Mouse (Mus musculus): ENCODE measurements at regions not wholly inside any gene's neighbourhood (a gene's known extent, or its start where the extent isn't known, plus 50 kb on each side); places are given as distances from the start of the nearest gene placed in this dataset.
A peak's percentile ranks its signal among the peaks of the same experiment; 100 is the strongest.

DNA sequence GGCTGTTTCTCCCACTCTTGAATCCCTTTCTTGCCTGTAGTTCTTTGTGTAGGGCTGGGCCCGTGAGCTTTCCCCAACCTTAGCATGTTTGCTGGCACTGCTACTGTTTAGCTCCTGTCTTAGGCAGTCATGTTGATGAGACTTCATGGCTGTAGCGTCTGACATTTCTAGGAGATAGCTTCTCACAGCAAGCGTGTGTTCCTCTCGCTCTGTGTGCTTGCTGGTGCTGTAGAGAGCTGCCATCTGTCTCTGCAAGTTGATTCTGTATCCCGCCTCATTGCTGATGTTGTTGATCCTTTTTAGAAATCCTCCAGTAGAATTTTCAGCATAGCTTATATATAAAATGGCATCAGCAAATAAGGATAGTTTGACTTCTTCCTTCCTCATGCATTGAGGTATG is 116.0 kb upstream of the Irx3 start:
- H3K4me3 ChIP-seq: no peak overlapping the region
- 78% methylated on average over 5 of the region's 5 CpGs for WGBS
- no peaks in the 10 kb centered on the region for H3K4me1 ChIP-seq
- H3K9me3 ChIP-seq: no peaks in the 10 kb centered on the region
- H3K27me3 ChIP-seq: no peaks in the 10 kb centered on the region
- no peak overlapping the region for H3K9ac ChIP-seq
- H3K36me3 ChIP-seq: no peaks in the 10 kb centered on the region
- no peak overlapping the region for H3K4me2 ChIP-seq
- no peak for ATAC-seq (ENCODE audit: borderline replicate concordance, extremely low read depth, low FRiP score, low TSS enrichment)
- no peak overlapping the region for H3K27ac ChIP-seq

DNA sequence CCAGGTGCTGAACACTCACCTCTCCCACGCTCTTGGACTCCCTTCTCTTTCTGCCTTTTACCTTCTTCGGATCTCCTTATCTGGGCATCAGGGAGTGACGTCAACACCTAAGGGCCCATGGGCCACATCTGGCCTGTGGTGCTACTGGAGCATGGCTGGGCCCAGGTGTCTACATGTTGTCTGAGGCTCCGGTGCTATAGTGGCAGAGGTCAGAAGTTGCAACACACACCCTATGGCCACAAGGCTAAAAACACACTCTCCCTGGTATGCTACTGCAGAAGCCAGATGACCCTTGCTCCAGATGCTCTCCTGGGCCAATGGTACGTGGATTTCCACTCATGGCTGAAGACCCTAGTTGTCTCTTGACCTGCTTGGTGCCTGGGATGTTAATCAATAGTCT is 112.1 kb upstream of the Irx3 start:
- H3K27ac ChIP-seq: no peak overlapping the region
- peaks cover 14% of the 10 kb centered on the region for H3K4me1 ChIP-seq
- H3K4me3 ChIP-seq: no peak overlapping the region
- H3K36me3 ChIP-seq: no peaks in the 10 kb centered on the region
- H3K27me3 ChIP-seq: peaks cover 3% of the 10 kb centered on the region; the same call in 1 of the 2 replicates
- no peaks in the 10 kb centered on the region for H3K9me3 ChIP-seq
- WGBS: 74% methylated on average over 5 of the region's 5 CpGs
- no peak overlapping the region for H3K9ac ChIP-seq
- no peak for ATAC-seq (ENCODE audit: borderline replicate concordance, extremely low read depth, low FRiP score, low TSS enrichment)
- H3K4me2 ChIP-seq: no peak overlapping the region

DNA sequence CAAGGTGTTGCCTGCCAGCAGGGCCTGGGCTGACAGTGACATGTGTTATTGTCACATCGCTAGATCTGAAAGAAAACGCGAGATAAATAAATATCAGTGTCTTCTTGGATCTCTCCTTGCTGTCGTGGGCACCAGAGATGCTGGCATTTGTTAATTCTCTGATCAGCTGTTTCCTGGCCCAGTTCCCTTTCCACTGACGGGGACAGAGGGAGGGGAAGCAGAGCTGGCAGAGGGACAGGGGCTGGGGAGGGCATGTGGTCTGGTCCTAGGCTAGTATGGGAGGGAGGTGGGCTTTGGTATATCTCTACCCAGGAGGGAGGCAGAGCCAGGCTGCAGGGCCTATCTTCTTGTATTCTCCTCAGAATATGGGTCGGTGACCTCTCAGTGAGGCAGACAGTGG is 111.3 kb upstream of the Irx3 start:
- Histone ChIP-seq H3K36me3 (no peaks in the 10 kb centered on the region), H3K27me3 (peaks cover 3% of the 10 kb centered on the region; the same call in 1 of the 2 replicates), H3K4me3 (no peak overlapping the region), H3K4me2 (no peak overlapping the region), H3K9ac (no peak overlapping the region), H3K4me1 (peaks cover 17% of the 10 kb centered on the region), H3K9me3 (no peaks in the 10 kb centered on the region), H3K27ac (no peak overlapping the region)
- ATAC-seq (ENCODE audit: borderline replicate concordance, extremely low read depth, low FRiP score, low TSS enrichment): no peak
- 41% methylated on average over 6 of the region's 6 CpGs for WGBS

DNA sequence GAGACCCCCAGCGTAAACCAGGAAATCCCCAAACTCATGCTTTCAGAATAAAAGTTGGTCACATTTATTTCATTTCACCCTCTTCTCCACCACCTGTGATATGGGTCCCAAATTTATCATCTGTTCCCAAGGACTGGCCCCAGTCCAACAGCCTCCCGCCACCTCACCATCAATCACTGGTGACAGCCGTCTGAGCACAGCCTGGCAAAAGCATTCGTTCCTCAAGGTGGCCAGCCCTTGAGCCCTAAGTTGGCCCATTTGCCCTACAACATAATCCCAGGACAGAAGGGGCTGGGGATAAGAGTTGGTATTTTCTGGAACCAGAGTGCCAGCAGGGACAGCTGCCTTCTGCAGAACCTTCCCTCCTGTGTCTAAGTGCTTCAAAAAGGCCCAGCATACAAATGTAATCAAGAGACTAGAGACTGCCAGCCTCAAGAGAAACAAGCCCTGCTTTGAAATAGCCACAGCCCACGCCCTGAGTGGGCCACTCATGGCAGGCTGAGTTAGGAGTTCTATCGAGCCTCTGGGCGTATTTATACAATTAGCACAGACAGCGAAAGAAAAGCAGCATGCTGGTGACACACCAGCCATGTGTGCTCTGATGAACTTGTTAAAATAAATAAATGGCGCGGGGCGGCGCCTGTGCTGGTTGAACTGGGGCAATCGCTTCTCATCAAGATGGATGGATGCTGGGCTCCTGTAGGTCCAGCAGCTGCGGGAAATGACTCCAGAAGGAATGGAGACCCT is 107.9 kb upstream of the Irx3 start:
- H3K27ac ChIP-seq: no peak overlapping the region

DNA sequence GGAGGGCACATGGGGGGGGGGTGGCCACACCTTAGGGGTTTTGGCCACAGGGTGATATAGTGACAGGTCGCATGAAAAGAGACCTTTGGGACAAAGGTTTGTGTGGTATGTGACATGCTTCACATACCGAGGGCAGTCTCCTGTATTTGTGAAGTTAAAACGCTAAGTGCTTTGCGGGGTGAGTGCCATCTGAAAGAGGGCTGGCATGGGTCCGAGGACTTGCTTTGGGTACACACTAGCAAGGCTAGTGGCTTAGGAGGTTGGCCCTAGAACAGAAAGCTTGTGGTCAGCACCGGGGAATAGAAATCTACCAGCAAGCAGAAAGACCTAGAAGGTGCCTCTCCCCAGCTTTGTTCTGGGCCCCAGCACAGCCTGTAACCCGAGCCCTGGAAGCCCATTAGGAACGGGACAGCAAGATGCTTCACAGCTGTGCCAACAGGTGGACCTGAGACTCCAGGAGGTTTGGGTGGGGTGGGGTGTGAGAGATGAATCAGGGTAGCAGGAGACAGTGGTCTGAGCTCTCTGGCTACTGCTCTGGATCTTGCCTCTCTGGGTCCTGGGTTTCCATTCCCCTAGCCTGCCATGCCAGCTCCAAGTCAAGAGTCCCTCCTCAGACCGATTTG is 107.0 kb upstream of the Irx3 start:
- H3K4me3 ChIP-seq: no peak overlapping the region
- peak overlapping the region; percentile 59 for H3K27ac ChIP-seq
- H3K4me2 ChIP-seq: no peak overlapping the region
- no peak overlapping the region for H3K9ac ChIP-seq
- ATAC-seq (ENCODE audit: borderline replicate concordance, extremely low read depth, low FRiP score, low TSS enrichment): no peak
- peaks cover 32% of the 10 kb centered on the region for H3K4me1 ChIP-seq
- 41% methylated on average over 9 of the region's 9 CpGs for WGBS
- H3K36me3 ChIP-seq: no peaks in the 10 kb centered on the region
- no peaks in the 10 kb centered on the region for H3K9me3 ChIP-seq
- peaks cover 3% of the 10 kb centered on the region; the same call in 1 of the 2 replicates for H3K27me3 ChIP-seq

More for the DNA sequence above, 107.9 kb upstream of the Irx3 start:
- Histone ChIP-seq H3K9me3 (no peaks in the 10 kb centered on the region), H3K27me3 (peaks cover 3% of the 10 kb centered on the region; the same call in 1 of the 2 replicates), H3K4me1 (peaks cover 32% of the 10 kb centered on the region), H3K9ac (no peak overlapping the region), H3K4me3 (no peak overlapping the region), H3K4me2 (no peak overlapping the region), H3K36me3 (no peaks in the 10 kb centered on the region)
- ATAC-seq (ENCODE audit: borderline replicate concordance, extremely low read depth, low FRiP score, low TSS enrichment): no peak
- WGBS: 19% methylated on average over 14 of the region's 14 CpGs

DNA sequence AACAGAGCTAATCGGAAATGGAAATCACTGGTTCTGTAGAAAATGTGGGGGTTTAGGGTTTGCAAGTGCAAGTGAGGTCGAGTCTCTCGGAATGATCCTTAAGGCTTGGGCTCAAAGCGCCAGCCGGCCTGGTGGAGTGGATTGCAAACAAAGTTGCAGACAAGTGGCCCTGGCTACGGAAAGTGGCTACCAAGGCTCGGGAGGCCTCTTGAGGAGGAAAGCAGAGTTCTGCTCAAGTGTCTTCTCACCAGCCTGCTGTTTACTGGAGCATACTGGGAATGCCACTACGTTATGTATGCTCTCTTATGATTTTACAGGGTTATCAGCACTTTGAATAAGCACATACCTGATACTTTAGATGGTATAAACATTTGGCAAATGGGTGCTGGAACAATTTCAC is 105.3 kb upstream of the Irx3 start:
- WGBS: 47% methylated on average over 8 of the region's 8 CpGs
- Histone ChIP-seq H3K27ac (peak overlapping the region; percentile 62), H3K36me3 (no peaks in the 10 kb centered on the region), H3K4me3 (no peak overlapping the region), H3K9me3 (no peaks in the 10 kb centered on the region), H3K9ac (no peak overlapping the region), H3K27me3 (peaks cover 3% of the 10 kb centered on the region; the same call in 1 of the 2 replicates), H3K4me1 (peaks cover 32% of the 10 kb centered on the region), H3K4me2 (peak overlapping the region; percentile 18; the same call in 1 of the 2 replicates)
- ATAC-seq (ENCODE audit: borderline replicate concordance, extremely low read depth, low FRiP score, low TSS enrichment): peak; percentile 23; the same call in 1 of the 2 replicates

DNA sequence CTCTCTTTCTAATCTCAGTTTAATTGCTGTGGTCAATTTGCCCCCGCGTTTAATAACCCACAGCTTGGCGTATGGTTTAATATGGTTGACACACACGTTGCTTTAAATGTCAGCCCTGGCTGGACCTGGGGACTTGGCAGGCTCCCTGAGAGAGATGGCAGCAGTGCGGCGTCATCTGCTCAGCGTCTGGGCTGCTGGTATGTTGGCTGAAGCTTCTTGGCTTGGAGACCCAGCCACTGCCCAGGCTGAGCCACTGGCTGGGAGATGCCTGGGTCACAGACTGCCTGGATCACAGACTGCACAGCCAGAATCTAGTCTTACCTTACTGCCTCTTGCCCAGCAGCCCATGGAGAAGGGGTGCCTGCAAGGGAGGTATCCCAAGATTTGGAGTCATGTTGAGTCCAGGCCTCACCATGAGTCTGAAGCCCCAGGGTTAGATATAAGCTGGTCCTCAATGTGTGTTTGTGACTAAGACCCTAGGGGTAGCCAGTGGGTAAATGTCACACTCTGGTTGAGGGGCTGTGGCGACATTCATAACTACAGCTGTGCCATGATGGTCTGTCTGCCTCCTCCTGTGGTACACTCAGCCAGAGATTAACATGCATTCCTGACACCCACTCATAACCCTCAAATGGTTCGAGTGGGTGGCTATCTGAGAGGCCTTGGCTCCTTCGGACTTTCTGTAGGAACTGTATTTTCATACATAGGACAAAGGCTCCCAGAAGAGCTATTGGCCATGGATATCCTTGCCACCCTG is 99.8 kb upstream of the Irx3 start:
- 66% methylated on average over 10 of the region's 10 CpGs for WGBS
- H3K4me1 ChIP-seq: peaks cover 19% of the 10 kb centered on the region
- no peak for ATAC-seq (ENCODE audit: borderline replicate concordance, extremely low read depth, low FRiP score, low TSS enrichment)
- H3K9me3 ChIP-seq: no peaks in the 10 kb centered on the region
- H3K36me3 ChIP-seq: no peaks in the 10 kb centered on the region
- H3K9ac ChIP-seq: no peak overlapping the region
- no peak overlapping the region for H3K4me2 ChIP-seq
- no peak overlapping the region for H3K4me3 ChIP-seq
- H3K27ac ChIP-seq: no peak overlapping the region
- H3K27me3 ChIP-seq: peaks cover 4% of the 10 kb centered on the region; the same call in 1 of the 2 replicates

DNA sequence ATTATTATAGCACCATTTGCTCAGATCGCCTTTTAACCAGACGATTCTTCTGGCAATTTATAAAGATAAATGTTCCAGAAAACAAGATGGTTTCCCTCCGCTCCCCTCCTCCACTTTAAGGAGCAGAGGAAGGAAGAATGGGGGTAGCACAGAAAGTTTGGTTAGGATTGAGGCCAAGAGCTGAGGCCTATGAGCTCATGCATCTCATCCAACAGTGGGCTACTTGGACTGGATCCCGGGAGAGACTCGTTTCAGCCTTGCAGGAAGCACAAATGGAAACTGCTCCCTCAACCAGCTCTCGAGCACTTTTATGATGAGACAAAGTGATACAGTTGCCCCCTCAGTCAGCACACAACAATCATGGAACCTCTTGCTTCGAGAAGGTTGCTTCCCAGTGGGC is 97.9 kb upstream of the Irx3 start:
- H3K27ac ChIP-seq: no peak overlapping the region
- peaks cover 12% of the 10 kb centered on the region; the same call in 1 of the 2 replicates for H3K4me1 ChIP-seq
- H3K36me3 ChIP-seq: no peaks in the 10 kb centered on the region
- WGBS: 49% methylated on average over 7 of the region's 7 CpGs
- H3K27me3 ChIP-seq: peaks cover 4% of the 10 kb centered on the region; the same call in 1 of the 2 replicates
- H3K9ac ChIP-seq: no peak overlapping the region
- no peaks in the 10 kb centered on the region for H3K9me3 ChIP-seq
- peak; percentile 66; the same call in 1 of the 2 replicates for ATAC-seq (ENCODE audit: borderline replicate concordance, extremely low read depth, low FRiP score, low TSS enrichment)
- no peak overlapping the region for H3K4me2 ChIP-seq
- H3K4me3 ChIP-seq: no peak overlapping the region

DNA sequence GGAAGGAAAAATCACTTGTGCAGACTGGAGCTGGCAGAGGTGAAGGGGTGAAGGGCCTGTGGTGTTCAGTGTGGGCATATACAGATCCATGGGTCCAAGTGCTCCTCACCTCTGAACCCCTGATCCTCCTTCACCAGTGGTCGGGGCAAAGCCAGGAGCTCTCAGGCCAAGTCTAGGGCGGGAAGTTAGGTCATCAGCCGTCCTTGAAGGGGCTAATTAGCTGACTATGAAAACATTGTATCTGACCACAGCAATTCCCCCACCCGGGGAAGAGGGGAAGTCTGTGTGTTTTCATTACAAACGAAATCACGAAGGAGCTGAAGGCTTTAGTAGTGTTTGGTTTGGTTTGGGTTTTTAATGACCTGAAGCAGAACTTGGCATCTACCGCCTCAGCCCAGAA is 95.5 kb upstream of the Irx3 start:
- Histone ChIP-seq H3K4me1 (peaks cover 12% of the 10 kb centered on the region; the same call in 1 of the 2 replicates), H3K27ac (no peak overlapping the region), H3K36me3 (no peaks in the 10 kb centered on the region), H3K4me2 (no peak overlapping the region), H3K9me3 (no peaks in the 10 kb centered on the region), H3K4me3 (no peak overlapping the region), H3K27me3 (peaks cover 8% of the 10 kb centered on the region; the same call in 1 of the 2 replicates), H3K9ac (no peak overlapping the region)
- WGBS: 29% methylated on average over 7 of the region's 7 CpGs
- ATAC-seq (ENCODE audit: borderline replicate concordance, extremely low read depth, low FRiP score, low TSS enrichment): no peak

DNA sequence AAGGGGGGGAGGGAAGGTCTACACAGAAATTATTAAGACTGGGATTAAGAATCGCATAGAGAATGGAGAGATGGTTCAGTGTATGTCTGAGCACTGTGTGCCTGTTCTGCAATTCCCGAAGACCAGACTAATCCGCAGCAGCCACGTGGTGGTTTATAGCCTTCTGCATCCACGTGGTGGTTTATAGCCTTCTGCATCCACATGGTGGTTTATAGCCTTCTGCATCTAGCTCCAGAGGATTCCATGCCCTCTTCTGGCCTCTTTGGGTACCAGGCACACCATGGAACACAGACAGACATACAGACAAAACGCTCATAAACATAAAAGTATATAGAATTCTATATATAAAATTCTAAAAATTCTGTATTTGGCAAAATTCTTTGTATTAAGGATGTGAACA is 94.1 kb upstream of the Irx3 start:
- H3K4me3 ChIP-seq: no peak overlapping the region
- H3K4me1 ChIP-seq: peaks cover 8% of the 10 kb centered on the region; the same call in 1 of the 2 replicates
- H3K27ac ChIP-seq: no peak overlapping the region
- H3K4me2 ChIP-seq: no peak overlapping the region
- H3K36me3 ChIP-seq: no peaks in the 10 kb centered on the region
- no peak overlapping the region for H3K9ac ChIP-seq
- 0 out of 2 replicates have a peak, but pooled peaks cover 5% of the 10 kb centered on the region for H3K27me3 ChIP-seq
- WGBS: 70% methylated on average over 6 of the region's 6 CpGs
- ATAC-seq (ENCODE audit: borderline replicate concordance, extremely low read depth, low FRiP score, low TSS enrichment): no peak
- no peaks in the 10 kb centered on the region for H3K9me3 ChIP-seq

DNA sequence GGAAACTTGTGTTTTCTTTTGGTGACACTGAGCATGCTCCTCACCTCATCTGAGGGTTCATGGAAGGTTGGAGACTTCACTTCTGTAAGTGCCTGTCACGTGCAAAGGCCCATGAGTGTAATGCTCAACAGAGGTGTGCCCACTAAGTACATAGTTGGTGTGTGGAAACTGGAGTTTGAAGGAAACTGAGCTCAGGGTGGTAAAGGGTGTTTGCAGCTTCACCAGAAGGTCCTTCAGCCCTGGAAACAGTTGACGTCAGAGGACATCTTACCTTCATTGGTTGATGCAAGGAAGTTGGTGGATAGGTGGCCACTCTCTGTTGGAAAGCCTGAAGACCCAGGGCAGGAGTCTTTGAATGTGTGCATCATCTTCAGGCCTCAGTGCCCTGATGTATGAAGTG is 83.0 kb upstream of the Irx3 start:
- no peak for ATAC-seq (ENCODE audit: borderline replicate concordance, extremely low read depth, low FRiP score, low TSS enrichment)
- no peak overlapping the region for H3K9ac ChIP-seq
- H3K36me3 ChIP-seq: no peaks in the 10 kb centered on the region
- H3K27me3 ChIP-seq: 0 out of 2 replicates have a peak, but pooled peaks cover 3% of the 10 kb centered on the region
- H3K4me1 ChIP-seq: 0 out of 2 replicates have a peak, but pooled peaks cover 4% of the 10 kb centered on the region
- no peak overlapping the region for H3K4me3 ChIP-seq
- no peak overlapping the region for H3K27ac ChIP-seq
- 61% methylated on average over 2 of the region's 2 CpGs for whole genome bisulfite sequencing
- no peaks in the 10 kb centered on the region for H3K9me3 ChIP-seq
- H3K4me2 ChIP-seq: no peak overlapping the region
